Mouse (Mus musculus): ENCODE measurements around the gene Bach2. TPM values are rescaled to one million over a fixed set of nuclear protein-coding genes. Genes with fewer than 3 reads are reported as not detected.

The Bach2 gene
- total RNA-seq (2021), result 1.3 and 4.7 TPM in 2 replicates
- long read RNA-seq, partial matches to known transcripts, result 1 of 3 reads
- long read RNA-seq, other reads (novel, unspliced or antisense), result 2 of 3 reads

DNA sequence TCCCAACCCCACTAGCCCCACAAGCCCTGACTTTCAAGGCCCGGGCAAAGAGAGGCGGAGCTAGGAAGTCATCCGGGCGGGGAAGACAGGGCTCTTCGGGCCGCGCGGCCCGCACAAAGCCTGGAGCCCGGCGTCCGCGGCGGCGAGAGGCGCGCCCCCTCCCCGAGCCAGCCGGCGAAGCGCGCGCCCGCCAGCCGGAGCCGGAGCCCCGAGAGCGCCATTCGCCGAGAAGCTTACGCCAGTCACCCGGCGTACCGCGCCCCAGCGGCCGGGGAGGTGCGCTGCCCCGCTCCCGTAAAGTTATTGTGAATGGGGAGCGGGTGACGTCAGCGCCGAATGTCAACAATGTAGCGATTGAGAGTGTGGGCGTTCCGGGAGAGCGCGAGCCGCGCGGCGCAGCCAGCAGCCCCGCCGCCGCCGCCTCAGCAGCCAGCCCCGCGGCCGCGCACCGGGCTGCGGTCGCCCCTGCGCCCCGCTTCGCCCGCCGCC is at the start of gene Bach2:
Gene Bach2, plus strand, starts transcription at position 439 of the 489 bp plus-strand sequence.
- DNase-seq, result peak; percentile 89

GRCm38 (mm10) chr4:32189416-32190036 is 49.1 kb upstream of the Bach2 start:
- DNase-seq, result no peak

DNA sequence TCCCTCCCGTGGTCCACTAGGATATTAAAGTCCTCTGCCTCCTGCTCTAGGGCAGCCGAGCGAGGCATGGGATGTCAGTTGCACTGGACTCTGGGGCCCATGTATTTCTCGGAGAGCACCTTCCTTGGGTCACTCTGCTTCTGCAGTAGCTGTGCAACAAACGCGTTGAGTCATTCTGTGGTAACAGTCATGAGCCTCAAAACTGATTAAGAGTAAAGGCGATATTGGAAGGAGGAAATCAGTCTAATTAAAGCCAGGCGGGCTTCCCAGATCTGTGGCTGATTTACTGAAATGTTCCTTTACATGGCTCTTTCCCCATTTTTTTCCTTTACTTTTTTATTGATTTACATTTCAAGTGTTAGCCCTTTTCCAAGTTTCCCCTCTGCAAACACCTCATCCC is 48.1 kb upstream of the Bach2 start:
- DNase-seq, result no peak

GRCm38 (mm10) chr4:32195945-32196921 is 42.4 kb upstream of the Bach2 start:
- DNase-seq, result peak; percentile 72

- no peak for DNase-seq
These were observed 40.6 kb upstream of the Bach2 start for GRCm38 (mm10) chr4:32198031-32198430.

DNA sequence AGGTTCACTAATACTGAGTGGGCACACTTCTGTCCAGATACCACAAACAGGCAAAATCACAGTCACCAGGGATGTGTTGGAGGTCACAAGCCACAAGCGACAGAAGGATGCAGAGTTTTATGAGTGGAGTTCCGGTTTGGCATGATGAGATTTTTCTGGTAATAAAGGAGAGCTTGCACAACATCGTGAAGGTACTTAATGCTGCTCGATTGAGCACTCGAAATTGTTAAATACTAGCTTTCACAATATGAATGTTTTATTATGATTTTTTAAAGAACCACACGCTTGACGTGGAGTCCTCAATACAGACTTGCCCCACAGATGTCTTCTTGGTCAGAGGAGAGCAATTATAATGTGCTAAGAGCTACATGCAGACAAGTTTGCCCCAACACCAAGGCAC is 40.0 kb upstream of the Bach2 start:
- no peak for DNase-seq

DNA sequence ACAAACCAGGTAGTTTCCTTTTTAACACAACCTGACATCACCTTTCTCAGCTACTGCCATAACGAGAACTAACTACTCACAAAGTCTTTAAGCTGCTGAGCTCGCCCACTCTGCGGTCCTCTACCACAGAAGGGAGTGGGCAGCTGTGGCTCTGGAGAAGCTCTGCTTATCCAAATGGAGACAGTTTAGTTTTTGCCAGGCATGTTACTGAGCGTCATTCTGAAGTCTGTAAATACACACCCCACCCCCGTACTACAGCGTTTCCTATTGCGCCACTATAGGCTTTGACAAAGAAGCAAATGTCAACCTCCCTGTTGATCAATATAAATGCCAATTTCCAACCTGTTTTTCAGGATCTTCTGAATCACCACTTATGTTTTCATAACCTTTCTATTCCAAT is 39.4 kb upstream of the Bach2 start:
- DNase-seq, result no peak

- no peak for DNase-seq
These were observed 37.5 kb upstream of the Bach2 start for GRCm38 (mm10) chr4:32201114-32201513.

- DNase-seq, result no peak
These were observed 36.2 kb upstream of the Bach2 start for GRCm38 (mm10) chr4:32202362-32202761.

DNA sequence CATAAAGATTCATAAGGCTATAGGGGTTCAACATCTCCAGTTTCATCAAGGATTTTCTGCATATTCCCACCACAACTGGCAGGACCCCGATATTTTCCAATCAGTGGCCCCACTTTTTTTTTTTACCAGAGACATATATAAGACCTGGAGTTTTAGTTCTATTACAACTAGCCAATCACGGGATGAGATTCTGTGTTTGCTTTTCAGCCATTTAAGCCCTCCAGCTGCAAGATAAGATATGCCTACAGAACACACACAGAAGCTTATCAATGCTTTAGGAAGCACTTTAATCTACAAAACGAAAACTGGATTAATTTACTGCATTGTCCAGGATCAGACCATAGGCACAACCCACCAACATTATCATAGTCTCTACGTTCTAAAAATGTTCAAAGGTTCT is 33.8 kb upstream of the Bach2 start:
- DNase-seq, result no peak

DNA sequence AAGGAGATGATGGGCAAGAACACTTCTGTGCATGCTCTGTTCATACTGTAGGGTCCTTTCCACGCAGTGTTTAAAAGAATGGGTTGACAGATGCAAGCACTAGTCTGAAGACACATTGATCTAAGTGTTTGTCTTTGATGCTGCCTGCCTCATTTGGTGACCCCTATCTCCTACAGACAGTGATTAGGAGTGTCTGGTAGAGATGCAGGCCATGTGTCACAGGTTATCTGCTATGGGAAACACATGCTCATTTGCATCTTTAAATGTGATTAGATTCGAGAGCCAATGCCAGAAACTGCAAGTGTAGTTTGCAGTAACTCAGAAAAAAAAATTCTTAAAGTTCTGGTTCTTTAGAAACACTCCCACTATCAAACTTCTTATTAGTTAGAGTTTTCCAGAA is 32.8 kb upstream of the Bach2 start:
- no peak for DNase-seq

DNA sequence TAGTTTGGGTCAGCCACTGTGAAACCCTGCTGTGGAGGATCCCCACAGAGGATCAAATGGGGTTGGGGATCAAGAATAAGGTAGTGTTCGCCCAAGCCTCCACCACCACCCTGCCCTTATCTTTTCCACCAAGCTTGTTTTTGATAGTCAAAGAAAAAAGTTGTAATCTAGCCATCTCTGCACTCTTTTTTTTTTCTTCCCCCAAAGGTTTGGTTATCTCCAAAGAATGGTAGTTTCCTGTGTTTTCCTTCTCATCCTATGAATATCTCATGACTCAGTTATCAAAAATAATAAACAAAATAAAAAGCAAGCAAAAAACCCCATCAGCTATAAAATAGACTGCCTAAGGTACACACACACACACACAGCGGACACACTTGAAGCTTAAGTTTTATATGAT is 28.6 kb upstream of the Bach2 start:
- DNase-seq, result no peak

DNA sequence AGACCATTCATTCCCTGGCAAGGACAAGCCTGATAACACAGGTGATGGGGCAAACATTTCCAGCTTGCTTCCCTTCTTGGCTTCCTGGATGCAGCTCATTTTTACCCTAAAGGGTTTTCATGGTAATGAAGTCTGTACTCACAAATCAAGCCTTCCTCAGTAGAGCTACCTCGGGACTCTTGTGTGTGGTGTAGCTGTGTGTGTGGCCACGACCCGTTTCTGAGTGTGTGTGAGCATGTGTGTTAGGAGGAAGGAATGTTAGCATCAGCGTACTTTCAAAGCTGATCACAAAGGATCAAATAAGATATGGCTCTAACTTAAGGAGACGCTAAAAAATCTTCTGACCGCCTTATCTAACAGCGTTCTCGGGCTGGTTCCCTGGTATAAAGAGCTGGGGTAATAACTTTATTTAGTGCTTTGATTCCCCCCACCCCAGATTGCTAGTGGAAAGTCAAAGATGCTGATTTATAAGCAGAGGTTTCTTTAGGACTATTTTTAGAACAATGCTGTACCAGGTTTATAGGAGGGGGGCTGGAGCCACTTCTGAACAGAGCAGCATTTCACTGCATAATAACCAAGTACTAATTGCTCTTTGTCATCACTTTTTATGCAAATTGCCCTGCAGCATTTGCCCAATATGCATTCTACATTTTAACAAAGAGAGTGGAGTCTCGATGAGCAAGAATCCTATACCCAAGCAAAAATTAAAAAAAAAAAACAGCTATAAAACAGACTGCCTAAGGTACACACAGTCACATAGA is 28.0 kb upstream of the Bach2 start:
- DNase-seq, result no peak

GRCm38 (mm10) chr4:32212593-32212992 is 26.0 kb upstream of the Bach2 start:
- DNase-seq, result no peak

GRCm38 (mm10) chr4:32216466-32216865 is 22.1 kb upstream of the Bach2 start:
- DNase-seq, result no peak

GRCm38 (mm10) chr4:32217016-32217415 is 21.6 kb upstream of the Bach2 start:
- DNase-seq, result no peak

DNA sequence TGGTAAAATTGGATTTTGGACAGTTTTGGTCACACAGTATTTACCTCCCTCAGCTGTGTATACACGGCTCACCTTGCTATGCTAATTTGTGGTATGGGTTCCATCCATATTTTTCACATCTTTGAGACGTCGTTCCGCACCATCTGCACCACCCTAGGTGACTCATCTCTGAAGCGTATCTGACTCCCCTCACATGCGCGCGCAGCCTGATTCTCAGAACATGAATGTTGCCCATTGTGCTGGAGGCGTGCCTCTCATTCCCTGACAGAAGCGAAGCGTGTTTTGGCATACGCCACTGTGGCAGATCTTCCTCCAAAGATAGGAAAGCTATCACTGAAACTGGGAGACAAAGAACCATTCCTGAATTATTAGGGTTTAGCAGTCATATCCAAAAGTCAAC is 21.0 kb upstream of the Bach2 start:
- DNase-seq, result no peak

GRCm38 (mm10) chr4:32218371-32218770 is 20.2 kb upstream of the Bach2 start:
- DNase-seq, result no peak

GRCm38 (mm10) chr4:32219428-32220128 is 19.0 kb upstream of the Bach2 start:
- no peak for DNase-seq

DNA sequence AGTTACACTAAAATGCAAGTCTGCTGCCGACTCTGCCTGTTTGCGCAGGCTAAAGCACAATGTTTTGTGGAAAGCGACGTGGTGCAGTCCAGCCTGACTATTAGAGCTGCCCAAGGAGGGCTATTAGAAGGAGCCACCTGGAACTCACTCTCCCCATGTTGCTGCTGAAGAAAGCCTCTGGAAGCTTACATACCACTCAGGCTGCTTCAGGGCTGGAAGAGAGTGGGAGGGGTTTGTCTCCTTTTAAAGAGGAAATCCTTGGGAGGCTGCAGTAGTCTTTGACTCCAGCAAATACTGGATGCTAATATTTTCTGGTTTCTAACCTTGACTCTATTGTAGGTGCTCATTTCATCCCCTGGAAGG is 18.5 kb upstream of the Bach2 start:
- no peak for DNase-seq

DNA sequence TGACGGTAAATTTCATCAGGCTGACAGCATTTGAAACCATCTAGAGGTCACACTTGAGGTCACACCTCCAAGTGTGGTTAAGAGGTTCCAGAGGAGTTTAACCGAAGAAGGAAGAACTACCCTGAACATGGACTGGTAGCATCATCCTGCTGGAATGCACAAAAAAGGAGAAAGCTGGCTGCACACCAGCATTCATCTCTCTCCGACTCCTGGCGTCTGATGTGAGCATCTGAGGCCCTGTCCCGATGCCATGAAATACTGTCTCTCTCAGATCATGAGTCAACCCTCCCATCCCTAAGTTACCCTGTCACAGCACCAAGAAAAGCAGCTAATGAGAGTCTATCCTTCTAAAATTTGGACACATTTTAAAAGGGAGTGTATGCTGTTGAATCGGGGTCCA is 17.6 kb upstream of the Bach2 start:
- no peak for DNase-seq

- no peak for DNase-seq
These were observed 15.0 kb upstream of the Bach2 start for GRCm38 (mm10) chr4:32223563-32223962.
